Mouse (Mus musculus) right cerebral cortex, adult 2 months (tissue): Measurements from ENCODE around the gene Pde4b.

ENCODE experiments used
- DNase-seq, 2 experiments: peaks; one replicate each; pipeline ENCODE4 v3.0.0; 2021 to 2022; ENCODE audit warnings: low spot score in 2 of 2

Pde4b gene

DNA sequence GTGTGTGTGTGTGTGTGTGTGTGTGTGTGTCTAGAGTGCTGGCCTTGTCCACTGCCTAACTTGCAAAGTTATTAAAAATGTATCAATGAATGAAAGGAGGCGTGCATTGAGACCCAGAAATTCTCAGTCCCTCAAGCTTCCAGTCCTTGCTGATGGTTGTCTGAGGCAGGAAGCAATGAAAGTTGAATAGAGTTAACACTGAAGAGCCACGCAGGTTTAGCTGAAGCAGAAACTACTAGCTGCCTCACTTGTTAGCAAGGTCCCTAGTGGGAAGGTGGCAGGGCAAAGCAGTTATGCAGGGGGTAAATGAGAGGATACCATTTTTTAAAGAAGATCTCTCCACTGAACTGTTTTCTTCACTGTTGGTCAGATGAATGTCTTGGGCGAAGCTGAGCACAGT, 485.2 kb downstream of the Pde4b start:
- no peak for DNase-seq

DNA sequence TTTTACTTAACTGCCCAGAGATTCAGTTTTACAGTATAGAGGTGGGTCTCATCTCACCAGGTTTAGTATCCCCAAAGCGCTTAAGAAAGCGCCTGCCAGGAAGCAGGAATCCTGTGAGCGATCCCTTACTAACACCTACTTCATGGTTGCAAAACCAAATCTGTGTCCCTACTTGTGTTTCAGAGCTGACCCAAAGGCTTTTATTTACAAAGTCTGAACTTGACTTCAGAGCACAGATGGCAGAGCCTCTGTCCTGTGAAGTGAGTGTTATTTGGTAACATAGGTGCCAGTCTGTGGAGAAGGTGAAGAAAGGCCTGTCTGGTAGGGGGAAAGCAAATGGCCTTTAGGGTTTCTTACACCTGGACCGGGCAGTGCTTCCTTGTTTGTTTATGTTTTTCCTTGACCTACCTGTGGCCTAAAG, 486.0 kb downstream of the Pde4b start:
- DNase-seq = no peak

DNA sequence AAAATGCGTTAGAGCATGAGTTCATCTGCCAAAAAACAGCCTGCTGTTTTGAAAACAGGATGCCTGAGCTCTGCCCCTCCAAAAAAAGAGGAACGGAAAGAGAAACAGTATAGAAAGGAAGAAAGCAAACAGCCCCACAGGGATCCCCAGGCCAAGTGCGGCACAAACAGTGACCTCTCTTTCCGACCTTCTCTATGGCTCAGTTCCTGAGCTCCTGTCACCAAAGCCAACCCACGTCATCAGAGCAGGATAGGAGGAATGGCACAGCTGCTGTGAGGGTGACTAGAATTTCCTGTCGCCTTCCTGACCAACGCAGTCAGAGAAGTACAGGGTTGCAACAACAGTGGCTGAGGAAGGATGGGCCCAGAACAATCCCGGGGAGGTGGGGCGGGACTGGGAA, 486.9 kb downstream of the Pde4b start:
- no peak for DNase-seq

DNA sequence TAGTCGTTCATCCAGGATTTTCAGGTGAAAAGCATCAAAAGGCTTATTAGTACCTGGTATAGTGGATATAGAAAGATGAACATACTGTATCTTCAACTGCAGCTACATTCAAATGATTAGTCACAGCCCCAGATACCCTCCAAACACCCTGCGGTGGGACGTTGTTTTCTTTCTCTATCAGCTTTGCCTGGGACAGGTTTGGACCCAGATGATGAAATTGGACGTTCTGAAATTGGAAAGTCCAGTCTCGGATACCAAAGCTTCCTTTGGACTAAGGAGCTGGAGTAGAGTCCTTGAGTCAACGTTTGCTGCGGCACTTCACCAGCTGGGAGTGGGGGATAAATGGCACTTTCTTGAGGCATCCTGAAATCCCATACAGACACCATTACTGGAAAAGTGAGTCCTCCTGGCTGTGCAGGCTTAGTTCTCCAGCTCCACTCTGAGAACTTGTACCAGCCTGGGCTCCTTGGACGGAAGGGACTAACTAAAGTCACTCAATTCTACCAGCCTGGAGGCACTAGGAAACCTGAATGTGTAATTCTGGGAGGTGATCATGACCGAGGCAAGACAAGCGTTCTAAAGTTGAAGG, 487.4 kb downstream of the Pde4b start:
- no peak for DNase-seq

DNA sequence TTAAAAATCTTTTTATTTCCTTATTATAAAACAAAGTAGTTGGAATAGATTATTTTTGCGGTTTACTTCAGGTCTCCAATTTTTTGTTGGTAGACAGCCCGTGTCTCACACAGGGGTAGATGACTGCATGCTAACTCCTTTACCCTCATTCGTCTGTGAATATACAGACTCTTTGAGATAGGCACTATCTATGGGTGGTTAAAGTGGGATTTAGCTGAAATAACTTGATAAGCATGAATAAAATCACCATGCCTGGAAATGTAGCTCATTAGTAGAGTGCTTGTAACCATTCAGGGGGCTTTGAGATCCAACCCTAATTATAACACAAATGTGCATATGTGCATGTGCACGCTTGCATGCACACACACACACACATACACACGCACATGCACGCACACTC, 488.8 kb downstream of the Pde4b start:
- DNase-seq = no peak

DNA sequence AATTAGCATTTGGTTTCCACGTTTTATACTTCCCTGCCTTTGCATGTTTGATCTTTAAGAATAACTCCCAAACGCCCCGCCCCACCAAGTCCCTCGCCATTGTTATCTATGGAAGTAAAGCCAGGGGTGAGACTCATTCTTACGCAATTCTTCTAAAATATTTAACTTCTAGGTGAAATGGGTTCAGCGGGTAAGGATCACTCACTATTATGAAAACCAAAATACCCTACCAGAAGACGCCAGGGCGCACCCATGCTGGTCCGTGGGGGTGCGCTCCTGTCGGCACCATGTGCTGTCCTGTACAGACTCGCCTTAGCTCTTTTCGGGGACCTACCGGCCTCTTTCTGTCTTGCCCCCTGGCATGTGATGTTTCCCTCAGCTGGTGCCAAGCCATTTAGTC, 490.3 kb downstream of the Pde4b start:
- DNase-seq = no peak

DNA sequence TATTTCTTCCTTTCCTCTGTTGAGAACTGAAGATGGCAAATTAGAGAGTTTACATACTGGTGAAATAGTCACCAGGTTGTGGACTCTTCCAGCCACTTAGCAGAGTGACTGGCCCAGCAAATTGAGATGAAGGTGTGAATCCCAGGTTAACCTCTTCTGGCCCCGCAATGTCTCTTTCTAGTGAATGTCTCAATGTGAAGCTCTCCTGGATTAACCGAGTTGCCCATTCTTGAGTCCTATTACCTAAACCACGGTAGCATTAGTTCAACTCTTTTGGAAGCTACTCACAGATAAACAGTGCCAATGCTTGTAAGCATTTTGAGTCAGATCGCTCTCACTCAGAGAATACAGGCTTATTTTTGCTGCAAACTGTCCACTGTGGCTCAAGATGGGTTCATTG, 491.7 kb downstream of the Pde4b start:
- DNase-seq = no peak

DNA sequence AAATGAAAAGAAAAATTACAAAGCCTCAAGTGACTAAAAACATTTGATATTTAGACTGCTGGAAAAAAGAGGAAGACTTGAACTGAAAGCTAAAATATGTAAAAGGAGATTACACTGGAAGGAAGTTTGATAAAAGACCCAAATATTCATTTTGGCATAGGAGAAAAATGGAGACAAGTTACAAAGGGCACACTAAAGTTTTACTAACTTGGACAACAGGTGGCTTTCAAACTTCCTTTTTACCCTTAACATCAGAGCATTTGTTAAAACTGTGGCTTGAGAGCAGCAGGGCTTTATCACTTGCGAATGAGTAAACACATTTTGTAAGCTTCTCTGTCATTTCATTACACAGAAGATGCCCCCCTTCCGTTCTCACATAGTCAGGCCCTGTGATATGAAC, 492.4 kb downstream of the Pde4b start:
- DNase-seq = no peak

DNA sequence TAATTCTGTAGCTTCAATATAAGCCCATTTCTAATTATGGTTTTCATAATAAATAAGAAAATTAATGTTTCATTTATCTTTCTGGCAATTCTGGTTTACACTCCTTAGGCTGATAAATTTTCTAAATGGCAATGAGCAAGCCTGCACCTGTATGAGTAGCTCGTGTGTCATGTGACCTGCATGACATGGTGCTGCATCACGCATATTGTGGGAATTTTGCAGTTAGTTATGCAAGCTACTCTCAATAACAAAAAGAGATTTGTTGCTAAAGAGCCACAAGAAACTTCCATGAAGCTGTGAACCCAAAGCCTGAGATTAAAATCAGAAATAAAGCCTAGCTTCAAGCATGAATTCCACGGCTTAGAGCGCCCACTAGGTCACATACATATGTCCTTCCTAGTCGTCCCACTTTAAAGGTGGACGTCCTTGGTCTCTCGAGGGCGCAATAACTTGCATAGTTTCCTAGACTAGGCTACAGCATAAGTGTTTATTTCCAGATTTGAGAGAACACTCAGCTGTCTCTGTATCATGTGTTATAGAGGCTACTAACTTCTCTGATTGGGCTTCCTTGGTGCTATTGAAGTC, 494.9 kb downstream of the Pde4b start:
- DNase-seq = no peak

DNA sequence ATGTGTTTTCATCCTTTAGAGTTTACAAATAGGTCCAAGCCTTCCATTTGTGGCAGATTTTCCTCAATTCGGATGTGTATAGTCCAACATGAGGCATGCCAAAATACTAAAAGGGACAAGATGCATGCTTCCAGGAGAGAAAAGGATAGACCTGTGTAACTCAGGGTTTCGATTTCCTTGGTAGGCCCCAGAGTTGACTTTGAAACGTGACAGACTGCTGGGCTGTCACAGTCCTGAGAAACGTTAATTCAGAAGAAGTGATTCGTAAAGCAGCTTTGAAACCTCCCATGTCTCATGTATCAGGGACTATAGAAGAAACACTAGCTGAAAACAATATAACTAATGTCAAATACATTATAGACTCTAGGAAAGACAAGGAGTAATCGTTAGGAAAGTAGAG, 495.6 kb downstream of the Pde4b start:
- DNase-seq = no peak

DNA sequence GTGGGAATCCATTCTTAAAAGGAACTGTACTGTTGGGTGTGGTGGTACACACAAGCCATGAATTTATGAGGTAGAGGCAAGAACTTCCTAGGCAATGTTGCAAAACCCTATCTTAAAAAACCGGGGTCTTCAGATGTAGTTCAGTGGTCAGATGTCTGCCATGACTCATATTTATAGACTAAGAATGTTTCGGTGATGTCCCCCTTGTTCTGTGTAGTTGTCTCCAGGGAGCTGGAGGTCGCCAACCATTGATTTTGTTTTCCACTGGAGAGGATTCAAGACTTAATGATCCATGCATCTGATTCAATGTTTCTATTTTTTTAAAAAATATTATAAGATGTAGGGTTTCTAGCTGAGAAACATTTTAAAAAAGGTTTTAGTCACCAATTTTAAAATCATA, 496.1 kb downstream of the Pde4b start:
- DNase-seq = no peak

DNA sequence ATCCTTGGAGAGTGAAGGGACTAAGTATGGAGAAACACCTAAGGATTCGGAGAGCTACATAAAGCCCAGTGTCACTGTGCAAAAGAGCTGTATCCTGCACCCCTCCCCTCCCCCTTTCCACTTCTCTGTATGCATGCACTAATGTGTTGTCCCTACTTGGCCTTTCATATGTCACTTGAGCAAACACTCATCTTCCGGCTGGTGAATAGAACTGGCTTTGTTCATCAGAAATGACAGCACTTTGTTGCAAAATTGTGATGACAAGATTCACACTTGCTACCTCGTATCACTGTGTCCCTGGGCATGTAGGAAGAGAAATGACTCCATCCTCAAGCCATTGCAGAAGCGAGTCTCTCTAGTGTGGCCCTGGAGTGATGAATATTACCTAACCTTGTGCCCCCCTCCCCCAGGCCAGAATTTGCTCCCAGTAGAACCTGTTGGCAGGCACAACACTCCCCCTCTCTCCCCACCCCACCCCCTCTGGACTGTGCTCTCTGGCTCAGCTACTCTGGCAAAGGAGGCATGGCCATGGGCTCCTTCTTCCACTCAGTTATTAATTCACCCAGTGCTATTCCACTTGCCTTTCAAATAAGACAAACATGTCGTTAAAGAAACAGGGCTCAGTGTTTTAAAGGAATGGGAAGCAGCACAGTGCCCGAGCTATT, 497.4 kb downstream of the Pde4b start:
- DNase-seq = no peak

DNA sequence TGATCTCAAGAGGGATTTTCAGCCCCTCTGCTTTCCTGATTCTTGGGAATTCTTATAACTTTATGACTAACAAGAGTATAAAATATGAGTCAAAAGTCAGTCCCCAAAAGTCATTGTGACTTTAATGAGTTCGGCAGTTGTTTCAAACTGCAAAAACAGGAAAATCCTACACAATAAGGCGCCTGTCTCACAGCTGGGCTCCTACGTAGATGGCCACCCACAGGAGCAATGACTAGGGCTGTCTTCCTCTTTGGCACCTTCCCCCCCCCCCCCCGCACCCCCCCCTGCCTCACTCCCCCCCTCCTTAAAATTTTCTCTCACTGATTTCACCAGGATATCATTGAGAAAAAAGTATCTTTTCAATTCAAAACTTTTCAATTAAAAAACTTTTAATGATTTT, 498.2 kb downstream of the Pde4b start:
- no peak for DNase-seq

DNA sequence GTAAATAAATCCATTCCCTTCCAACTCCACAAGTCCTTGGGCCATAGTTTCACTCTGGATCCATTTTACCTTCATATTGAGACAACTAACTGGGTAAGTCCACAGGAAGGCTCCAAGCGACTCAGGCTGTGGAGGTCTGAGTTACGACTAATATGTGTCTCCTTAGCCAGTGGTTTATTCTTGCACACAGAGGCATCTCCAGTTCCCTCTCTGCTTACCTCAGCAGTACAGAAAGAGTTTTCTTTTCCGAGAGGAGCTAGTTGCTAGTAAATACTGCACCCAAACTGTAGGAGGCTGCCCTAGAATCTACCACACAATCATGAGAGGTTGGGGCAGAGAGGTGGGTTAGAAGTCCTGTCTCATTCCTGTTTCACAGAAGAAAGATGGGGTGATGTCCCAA, 499.4 kb downstream of the Pde4b start:
- no peak for DNase-seq

DNA sequence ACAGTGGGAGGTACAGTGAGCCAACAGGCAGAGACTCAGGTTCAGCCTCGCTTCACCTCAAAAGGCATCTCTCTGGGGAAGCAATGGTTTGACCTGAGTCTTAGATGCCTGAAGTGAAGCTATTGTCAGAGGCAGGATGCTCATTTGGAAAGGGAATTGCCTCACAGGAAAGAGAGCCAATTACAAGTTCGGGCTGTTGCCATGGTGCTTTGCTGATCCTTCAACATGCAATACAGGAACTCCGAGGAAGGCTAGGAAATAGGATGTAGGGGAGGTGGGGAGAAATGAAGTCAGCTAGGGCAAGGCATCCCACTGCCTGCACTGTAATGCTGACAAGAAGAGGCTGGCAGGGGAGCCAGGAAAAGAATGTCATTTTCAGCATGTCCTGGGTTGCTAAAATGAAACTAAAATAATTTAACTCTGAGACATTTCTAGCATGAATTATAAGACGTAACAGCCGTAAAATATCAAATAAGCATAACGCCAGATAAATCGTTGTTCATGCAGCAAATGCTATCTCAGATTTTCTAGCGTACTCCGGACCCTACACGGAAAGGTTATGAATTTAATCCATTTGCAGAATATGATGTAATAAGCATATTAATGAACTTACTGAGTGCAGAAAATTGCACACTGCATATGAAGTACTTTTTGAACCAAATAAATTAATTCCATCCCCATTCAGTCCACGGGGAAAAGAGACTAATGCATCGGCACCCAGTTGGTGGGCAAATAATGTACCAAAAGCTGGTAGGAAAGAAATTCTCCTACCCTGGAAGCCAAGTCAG, 501.5 kb downstream of the Pde4b start:
- peak; percentile 65 to 82 for DNase-seq

DNA sequence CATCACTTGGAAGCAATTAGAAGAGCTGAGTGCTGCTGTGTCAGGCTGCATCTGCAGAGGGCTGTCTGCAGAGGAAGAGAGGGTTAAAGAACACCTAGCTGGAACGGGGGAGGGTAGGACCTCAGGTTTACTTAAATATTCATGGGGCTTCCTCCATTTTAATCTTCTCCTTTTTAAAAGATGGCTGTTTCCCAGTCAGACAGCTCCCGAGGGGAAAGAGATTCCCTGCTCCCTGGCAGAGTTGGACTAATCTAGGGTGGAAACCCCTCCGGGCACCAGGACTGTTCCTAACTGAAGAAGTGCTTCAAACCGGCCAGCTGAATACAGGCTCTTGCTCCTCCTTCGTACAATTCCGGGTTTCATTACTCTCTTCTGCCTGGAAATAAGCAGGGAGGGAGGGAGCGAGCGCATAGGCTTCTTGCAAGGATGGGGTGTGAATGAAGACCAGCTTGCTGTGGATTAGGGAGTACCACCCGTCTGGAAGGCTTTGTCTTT, 502.2 kb downstream of the Pde4b start:
- peak; percentile 65 to 66 for DNase-seq

DNA sequence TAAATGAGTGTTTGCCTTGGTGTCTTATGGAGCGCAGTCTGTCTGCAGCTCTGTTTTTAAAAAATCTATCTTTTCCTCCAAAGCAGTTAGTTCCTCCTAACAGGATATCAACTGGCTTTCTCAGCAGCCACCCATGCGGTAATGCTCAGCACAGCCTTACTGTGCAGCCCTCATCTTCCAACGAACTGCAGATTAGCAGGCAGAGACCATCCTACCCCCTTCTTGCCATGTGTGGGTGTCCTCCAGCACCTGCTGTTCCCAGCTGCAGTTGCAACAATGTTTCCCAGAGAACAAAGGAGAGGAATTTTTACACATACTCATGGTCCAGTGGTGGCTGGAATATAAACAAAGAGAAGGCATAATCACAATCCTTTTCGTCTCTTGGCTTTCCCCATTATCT, 504.5 kb downstream of the Pde4b start:
- DNase-seq = peak; percentile 60 to 62

DNA sequence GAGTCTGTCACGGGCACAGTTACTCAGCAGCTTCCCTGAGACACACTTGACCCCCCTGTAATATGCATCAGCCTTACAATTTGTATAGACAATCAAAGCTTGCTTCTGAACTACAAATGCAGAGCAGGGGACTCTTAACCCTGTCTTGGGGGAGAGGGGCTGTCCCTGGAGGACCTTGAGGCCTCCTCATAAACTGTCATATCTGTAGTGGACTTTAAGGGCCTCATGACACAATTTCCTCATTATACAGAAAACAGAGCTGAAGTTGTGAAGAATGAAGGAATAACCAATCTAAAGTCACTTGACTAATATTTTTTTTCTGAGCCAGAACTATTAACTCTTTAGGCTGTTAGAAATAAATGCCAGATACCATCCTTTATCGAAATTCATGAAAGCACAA, 505.2 kb downstream of the Pde4b start:
- no peak for DNase-seq

DNA sequence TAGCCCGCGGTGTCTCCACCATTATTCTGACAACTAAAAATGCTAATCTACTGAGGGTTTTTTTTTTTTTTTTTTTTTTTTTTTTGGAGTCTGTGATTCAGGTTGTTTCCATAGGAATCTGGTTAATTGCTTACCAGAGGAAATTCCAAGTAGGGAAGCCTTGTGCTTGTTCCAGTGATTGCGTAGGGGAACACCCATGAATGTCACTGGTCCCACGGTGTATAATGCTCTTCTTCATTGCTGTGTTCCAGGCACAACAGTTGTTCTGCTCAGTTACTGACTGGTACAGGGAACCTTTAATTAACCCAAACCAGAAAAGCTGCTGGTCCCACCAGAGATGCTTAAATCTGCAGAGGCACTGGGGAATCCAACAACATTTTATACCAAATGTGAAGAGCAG, 506.3 kb downstream of the Pde4b start:
- peak in 1 of 2 experiments; percentile 41 for DNase-seq

DNA sequence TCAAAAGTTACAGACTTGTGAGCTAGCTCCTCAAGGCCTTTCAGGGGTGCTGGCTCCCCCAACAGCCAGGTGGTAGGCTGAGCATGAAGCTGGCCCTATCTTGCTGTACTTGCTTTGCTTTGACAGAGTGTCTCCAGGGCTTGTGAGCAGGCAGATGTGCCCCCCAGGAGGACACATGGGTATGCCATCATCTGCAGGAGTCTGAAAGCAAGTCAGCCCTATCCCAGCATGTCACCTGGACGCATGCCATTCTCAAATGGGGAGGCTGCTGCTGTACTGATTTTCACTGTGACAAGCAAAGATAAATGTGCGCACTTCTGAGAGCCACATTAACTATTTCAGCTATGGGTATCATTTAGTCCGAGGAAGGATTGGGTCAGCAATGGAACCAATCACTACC, 507.2 kb downstream of the Pde4b start:
- DNase-seq = no peak

DNA sequence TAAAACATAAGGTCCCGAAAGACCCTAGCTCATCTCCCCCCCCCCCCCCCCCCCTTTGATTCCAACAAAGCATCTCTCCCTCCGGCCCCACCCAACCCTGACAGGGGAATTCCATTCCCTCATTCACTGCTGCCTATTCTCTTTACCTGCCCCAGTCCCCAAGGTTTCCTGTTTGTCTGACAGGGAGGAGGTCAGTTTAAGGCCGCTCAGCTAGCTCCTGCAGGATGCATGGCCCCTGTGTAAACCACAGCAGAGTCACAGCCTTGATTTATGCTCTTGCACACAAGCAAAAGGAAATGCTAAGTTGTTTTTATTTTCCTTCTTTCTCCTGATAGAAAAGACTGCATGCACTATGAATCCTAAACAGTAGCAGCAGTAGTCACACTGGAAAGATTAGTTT, 516.6 kb downstream of the Pde4b start:
- DNase-seq = peak in 1 of 2 experiments; percentile 1

DNA sequence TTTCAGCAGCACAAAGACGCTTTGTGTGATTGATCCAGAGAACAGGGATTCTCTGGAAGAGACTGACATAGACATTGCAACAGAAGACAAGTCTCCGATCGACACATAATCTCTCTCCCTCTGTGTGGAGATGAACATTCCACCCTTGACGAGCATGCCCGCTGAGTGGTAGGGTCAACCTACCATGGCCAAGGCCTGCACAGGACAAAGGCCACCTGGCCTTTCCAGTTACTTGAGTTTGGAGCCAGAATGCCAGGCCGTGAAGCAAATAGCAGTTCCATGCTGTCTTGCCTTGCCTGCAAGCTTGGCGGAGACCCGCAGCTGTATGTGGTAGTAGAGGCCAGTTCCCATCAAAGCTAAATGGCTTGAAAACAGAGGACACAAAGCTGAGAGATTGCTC, 517.9 kb downstream of the Pde4b start:
- DNase-seq = no peak
